Mouse (Mus musculus) limb, embryonic 15.5 days (tissue): ENCODE data around the gene Bcdin3d. TPM values are rescaled to one million over a fixed set of nuclear protein-coding genes. Genes with fewer than 3 reads are reported as not detected.

ENCODE experiments used
- ATAC-seq: fragments of 200-750 bp; cut with Nextera tagmentation; 2 replicates; pipeline ENCODE4 v1.8.0; 2017; ENCODE audit warnings: low read depth, moderate TSS enrichment; ENCODE audit not compliant: insufficient number of reproducible peaks, low FRiP score, low TSS enrichment
- H3K27ac ChIP-seq: fragments of 300-500 bp; sonication (generic); 2 replicates; pipeline ENCODE4 v1.5.1; 2015; ENCODE audit warnings: moderate library complexity, mild to moderate bottlenecking, inconsistent platforms
- H3K27me3 ChIP-seq: fragments of 300-500 bp; sonication (generic); 2 replicates; pipeline ENCODE4 v1.6.1; 2015; ENCODE audit warnings: inconsistent platforms
- H3K36me3 ChIP-seq: fragments of 300-500 bp; sonication (generic); 2 replicates; pipeline ENCODE4 v1.6.1; 2015; ENCODE audit warnings: inconsistent platforms
- H3K4me1 ChIP-seq: fragments of 300-500 bp; sonication (generic); 2 replicates; pipeline ENCODE4 v1.6.1; 2015; ENCODE audit warnings: inconsistent platforms
- H3K4me2 ChIP-seq: fragments of 300-500 bp; sonication (generic); 2 replicates; pipeline ENCODE4 v1.6.1; 2015; ENCODE audit warnings: mild to moderate bottlenecking, inconsistent platforms
- H3K4me3 ChIP-seq: fragments of 300-500 bp; sonication (generic); 2 replicates; pipeline ENCODE4 v1.5.1; 2015; ENCODE audit warnings: mild to moderate bottlenecking, inconsistent platforms
- H3K9ac ChIP-seq: fragments of 300-500 bp; sonication (generic); 2 replicates; pipeline ENCODE4 v1.6.1; 2015; ENCODE audit warnings: inconsistent platforms
- H3K9me3 ChIP-seq: fragments of 300-500 bp; sonication (generic); 2 replicates; pipeline ENCODE4 v1.6.1; 2016; ENCODE audit warnings: inconsistent platforms
- WGBS: fragments of 180-500 bp; shearing (Covaris S2); methylation state at CpG from one replicate; pipeline ENCODE4 v1.1.7; 2015; 5-methylcytosine and 5-hydroxymethylcytosine counted together
- polyA plus RNA-seq: library from polyadenylated mRNA; unstranded; fragments of >200 nt; fragmentation: Nextera tagmentation; extraction: Ambion mirVana; gene quantifications from 2 replicates; pipeline ENCODE4 v1.2.1, GENCODE M21; 2015

Bcdin3d gene
- polyA plus RNA-seq, 1 experiment from 2014 or later, result 12.7 TPM

GRCm38 (mm10) chr15:99433913-99434312, 40.6 kb downstream of the Bcdin3d start:
- Histone ChIP-seq H3K4me3 (no peak overlapping the region), H3K27me3 (no peaks in the 10 kb centered on the region), H3K27ac (no peak overlapping the region), H3K9me3 (no peaks in the 10 kb centered on the region), H3K4me2 (no peak overlapping the region), H3K36me3 (peaks cover 38% of the 10 kb centered on the region), H3K4me1 (peaks cover 75% of the 10 kb centered on the region), H3K9ac (no peak overlapping the region)
- no peak for ATAC-seq
- WGBS, result 81% methylated on average over 12 of the region's 12 CpGs

DNA sequence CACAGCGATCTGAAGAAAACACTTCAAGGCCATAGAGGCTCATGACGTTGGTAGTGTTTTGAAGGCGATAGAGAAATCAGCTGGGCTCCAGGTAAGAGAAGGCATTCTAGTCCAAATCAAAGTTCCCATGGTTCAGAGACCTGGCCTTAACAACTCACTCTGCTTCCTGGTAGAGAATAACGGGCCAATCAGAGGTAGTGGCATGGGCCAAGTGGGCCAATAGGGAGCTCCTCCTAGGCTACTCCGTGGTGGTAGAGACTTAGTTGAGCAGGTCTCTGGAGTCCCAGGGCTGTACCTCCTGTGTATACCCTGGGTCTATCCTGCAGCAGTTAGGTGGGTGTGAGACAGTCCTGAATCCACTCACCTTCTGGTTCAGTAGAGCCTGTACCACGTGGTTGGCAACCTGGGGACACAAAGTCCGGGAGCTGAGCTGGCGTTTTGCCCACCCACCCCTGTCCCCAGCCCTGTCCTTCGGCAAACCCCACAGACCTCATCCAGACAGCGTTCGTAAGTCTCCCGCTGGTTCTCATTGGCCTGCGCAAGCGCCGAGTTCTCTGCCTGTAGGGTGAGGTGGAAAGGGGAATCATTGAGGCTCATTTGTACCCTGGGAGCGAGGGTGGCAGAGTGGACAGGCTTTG, 41.3 kb downstream of the Bcdin3d start:
- 90% methylated on average over 16 of the region's 16 CpGs for whole genome bisulfite sequencing
- Histone ChIP-seq H3K9ac (no peak overlapping the region), H3K4me1 (peaks cover 68% of the 10 kb centered on the region), H3K4me3 (no peak overlapping the region), H3K9me3 (no peaks in the 10 kb centered on the region), H3K27me3 (no peaks in the 10 kb centered on the region), H3K4me2 (no peak overlapping the region), H3K36me3 (peaks cover 42% of the 10 kb centered on the region), H3K27ac (no peak overlapping the region)
- ATAC-seq, result no peak

DNA sequence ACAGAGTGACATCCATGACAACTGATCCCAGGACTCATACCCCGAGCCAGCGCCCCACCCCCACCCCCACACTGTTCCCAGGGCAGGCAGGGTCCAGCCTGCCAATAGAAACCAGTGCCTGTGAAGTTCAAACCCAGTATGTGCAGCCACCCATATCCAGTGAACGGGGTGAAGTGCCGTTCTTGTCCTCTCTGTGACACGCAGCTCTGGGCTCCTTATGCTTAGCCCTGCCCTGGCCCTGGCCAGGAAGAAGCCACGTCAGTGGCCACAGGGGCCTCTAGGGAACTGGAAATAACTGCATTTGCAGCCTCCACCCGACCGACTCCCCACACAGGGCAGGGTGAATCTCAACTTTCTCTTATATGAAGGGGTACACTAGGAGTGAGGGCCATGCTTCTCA, 42.6 kb downstream of the Bcdin3d start:
- no peak for ATAC-seq
- peaks cover 61% of the 10 kb centered on the region for H3K4me1 ChIP-seq
- H3K9me3 ChIP-seq, result no peaks in the 10 kb centered on the region
- H3K4me2 ChIP-seq, result no peak overlapping the region
- no peaks in the 10 kb centered on the region for H3K27me3 ChIP-seq
- 78% methylated on average over 8 of the region's 8 CpGs for whole genome bisulfite sequencing
- no peak overlapping the region for H3K9ac ChIP-seq
- H3K27ac ChIP-seq, result peak overlapping the region; percentile 48
- H3K36me3 ChIP-seq, result peaks cover 54% of the 10 kb centered on the region
- H3K4me3 ChIP-seq, result no peak overlapping the region

DNA sequence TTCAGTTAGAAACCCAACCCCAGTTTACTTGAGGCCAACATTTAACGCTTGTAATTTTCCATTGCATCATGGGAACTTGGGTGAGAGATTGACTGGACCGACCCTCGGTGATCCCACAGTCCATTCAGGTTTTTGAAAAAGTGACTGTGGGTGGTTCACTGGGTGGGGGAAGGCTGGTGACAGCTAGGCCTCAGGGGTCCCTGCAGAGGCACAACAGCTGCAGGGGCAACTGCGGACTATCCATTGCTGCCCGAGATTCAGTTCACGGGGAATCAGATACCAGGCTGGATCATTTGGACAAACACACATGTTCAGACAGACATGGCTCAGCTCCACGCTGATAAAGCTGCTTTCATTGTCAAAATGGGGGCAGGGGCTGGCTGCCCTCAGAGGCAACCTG, 43.0 kb downstream of the Bcdin3d start:
- peaks cover 59% of the 10 kb centered on the region for H3K36me3 ChIP-seq
- no peaks in the 10 kb centered on the region for H3K9me3 ChIP-seq
- no peak overlapping the region for H3K4me2 ChIP-seq
- 68% methylated on average over 7 of the region's 7 CpGs for WGBS
- H3K9ac ChIP-seq, result no peak overlapping the region
- H3K4me3 ChIP-seq, result no peak overlapping the region
- no peaks in the 10 kb centered on the region for H3K27me3 ChIP-seq
- H3K27ac ChIP-seq, result peak overlapping the region; percentile 48
- H3K4me1 ChIP-seq, result peaks cover 56% of the 10 kb centered on the region
- ATAC-seq, result no peak

GRCm38 (mm10) chr15:99431063-99431462, 43.5 kb downstream of the Bcdin3d start:
- no peaks in the 10 kb centered on the region for H3K9me3 ChIP-seq
- H3K9ac ChIP-seq, result no peak overlapping the region
- H3K4me2 ChIP-seq, result no peak overlapping the region
- peaks cover 63% of the 10 kb centered on the region for H3K36me3 ChIP-seq
- WGBS, result 67% methylated on average over 10 of the region's 10 CpGs
- peaks cover 52% of the 10 kb centered on the region for H3K4me1 ChIP-seq
- H3K27me3 ChIP-seq, result no peaks in the 10 kb centered on the region
- H3K4me3 ChIP-seq, result no peak overlapping the region
- ATAC-seq, result no peak
- H3K27ac ChIP-seq, result peak overlapping the region; percentile 75

GRCm38 (mm10) chr15:99430394-99430793, 44.1 kb downstream of the Bcdin3d start:
- Histone ChIP-seq H3K27me3 (no peaks in the 10 kb centered on the region), H3K4me2 (no peak overlapping the region), H3K9ac (no peak overlapping the region), H3K4me3 (no peak overlapping the region), H3K36me3 (peaks cover 70% of the 10 kb centered on the region), H3K27ac (peak overlapping the region; percentile 75), H3K9me3 (no peaks in the 10 kb centered on the region), H3K4me1 (peaks cover 50% of the 10 kb centered on the region)
- 86% methylated on average over 8 of the region's 8 CpGs for WGBS
- ATAC-seq, result no peak

DNA sequence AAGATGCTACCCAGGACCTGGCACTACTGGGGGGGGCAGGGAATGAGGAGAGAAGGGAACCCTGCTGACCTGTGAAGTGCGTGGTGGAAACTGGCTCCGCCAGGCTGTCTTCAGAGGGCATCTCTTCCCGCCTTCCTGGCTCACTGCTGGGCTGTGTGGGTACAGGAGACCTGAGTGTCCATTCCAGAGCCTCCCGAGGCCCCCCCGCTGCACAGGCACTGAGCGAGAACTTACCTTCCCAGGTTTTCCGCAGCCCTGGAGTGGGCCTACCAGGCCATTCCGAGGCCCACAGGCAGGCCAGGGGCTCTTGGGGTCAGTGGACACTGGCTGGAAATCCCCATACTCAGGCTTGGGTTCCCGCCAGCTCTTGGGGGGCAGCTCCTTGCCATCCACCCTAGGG, 50.6 kb downstream of the Bcdin3d start:
- Histone ChIP-seq H3K36me3 (peaks cover 71% of the 10 kb centered on the region), H3K4me2 (no peak overlapping the region), H3K27ac (no peak overlapping the region; the same call in 1 of the 2 replicates), H3K4me1 (peaks cover 41% of the 10 kb centered on the region), H3K9ac (no peak overlapping the region), H3K9me3 (no peaks in the 10 kb centered on the region), H3K27me3 (no peaks in the 10 kb centered on the region), H3K4me3 (no peak overlapping the region)
- no peak for ATAC-seq
- WGBS, result 93% methylated on average over 9 of the region's 9 CpGs

DNA sequence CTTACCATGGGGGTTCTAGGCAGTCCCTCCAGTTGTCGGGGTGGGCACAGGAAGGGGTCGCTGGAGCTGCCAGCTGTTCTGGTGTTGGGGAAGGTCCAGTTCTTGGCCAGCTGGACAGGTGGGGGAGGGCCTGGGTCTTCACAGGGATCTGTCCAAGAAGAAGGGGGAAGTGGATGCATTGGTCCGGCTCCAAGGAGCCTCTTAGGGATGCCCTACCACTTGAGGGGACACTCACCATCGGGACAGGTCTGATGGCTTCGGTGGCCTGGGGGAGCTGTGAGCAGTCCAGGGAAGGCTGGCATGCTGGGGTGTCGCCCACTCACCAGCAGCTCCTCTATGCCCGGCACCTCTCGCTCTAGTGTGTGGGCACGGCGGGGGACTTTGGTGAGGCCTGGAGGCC, 51.4 kb downstream of the Bcdin3d start:
- Histone ChIP-seq H3K36me3 (peaks cover 66% of the 10 kb centered on the region), H3K4me1 (peaks cover 43% of the 10 kb centered on the region), H3K9me3 (no peaks in the 10 kb centered on the region), H3K27ac (peak overlapping the region; percentile 11; the same call in 1 of the 2 replicates), H3K4me2 (no peak overlapping the region), H3K4me3 (no peak overlapping the region), H3K9ac (no peak overlapping the region), H3K27me3 (no peaks in the 10 kb centered on the region)
- ATAC-seq, result no peak
- WGBS, result 93% methylated on average over 10 of the region's 10 CpGs

DNA sequence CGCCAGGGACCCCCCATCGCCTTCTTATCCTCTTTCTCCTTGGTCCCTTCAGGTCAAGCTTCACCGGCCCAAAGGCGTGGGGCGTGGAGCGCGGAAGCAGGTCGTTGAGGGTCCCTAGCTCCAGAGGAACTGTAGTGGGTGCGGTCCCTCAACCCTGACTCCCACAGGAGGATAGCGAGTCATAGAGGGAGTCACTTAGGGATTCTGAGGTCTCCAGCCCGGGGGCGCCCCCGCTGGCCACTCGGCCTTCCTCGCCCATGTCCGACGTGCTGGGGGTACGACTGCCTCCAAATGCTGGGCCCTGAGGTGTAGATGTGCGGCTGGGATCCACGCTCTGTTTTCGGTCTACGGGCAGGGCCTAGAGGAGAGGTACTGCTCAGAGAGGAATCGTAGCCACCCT, 52.0 kb downstream of the Bcdin3d start:
- no peak overlapping the region for H3K4me3 ChIP-seq
- WGBS, result 93% methylated on average over 23 of the region's 23 CpGs
- H3K4me1 ChIP-seq, result peaks cover 46% of the 10 kb centered on the region
- H3K4me2 ChIP-seq, result no peak overlapping the region
- no peaks in the 10 kb centered on the region for H3K27me3 ChIP-seq
- H3K27ac ChIP-seq, result 0 out of 2 replicates have a peak overlapping the region, but pooled peaks have one; percentile 38
- no peaks in the 10 kb centered on the region for H3K9me3 ChIP-seq
- H3K36me3 ChIP-seq, result peaks cover 60% of the 10 kb centered on the region
- no peak for ATAC-seq
- no peak overlapping the region for H3K9ac ChIP-seq

DNA sequence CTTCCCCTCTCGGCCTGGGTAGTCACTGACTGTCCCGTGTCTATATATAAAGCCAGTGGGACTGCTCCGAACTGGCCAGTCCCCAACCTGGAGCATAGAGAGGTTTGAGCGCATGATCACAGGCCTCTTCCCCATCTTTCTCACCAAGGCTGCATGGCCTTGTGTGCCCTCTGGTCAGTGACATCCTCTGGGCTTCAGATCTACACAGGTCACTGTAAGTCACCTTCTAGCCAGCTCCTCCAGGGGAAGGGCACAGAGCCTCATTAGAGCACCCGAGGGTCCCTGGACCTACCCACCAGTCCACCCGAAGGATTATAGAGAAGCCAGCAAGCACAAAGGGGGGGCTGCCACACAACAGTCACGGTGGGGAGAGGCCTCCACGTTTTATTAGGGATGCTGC, 52.9 kb downstream of the Bcdin3d start:
- 76% methylated on average over 8 of the region's 8 CpGs for WGBS
- H3K4me2 ChIP-seq, result no peak overlapping the region

DNA sequence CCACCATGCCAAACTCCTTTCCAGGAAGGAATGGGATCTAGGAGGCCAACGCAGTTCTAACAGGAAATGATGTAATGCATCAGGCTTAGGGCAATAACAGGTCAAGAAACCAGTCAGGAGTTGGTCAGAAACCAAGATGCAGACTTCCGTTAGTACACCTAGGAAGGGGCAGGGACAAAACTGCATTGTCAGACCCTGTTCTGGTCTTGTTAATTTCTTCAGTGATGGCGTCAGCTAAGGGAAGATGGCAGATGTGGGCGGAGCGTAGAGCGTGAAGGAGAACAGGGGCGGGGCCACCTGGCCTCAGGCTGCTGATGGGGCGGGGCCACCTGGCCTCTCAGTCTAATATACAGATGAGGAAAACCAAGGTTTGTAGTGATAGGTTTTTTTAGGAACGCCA, 53.4 kb downstream of the Bcdin3d start:
- Histone ChIP-seq H3K27ac (peak overlapping the region; percentile 92), H3K4me2 (peak overlapping the region; percentile 40; the same call in 1 of the 2 replicates), H3K27me3 (no peaks in the 10 kb centered on the region), H3K36me3 (peaks cover 46% of the 10 kb centered on the region), H3K4me1 (peaks cover 48% of the 10 kb centered on the region), H3K9me3 (no peaks in the 10 kb centered on the region), H3K9ac (no peak overlapping the region), H3K4me3 (no peak overlapping the region)
- ATAC-seq, result no peak
- 61% methylated on average over 9 of the region's 9 CpGs for WGBS

More for the DNA sequence above, 52.9 kb downstream of the Bcdin3d start:
- H3K4me1 ChIP-seq, result peaks cover 45% of the 10 kb centered on the region
- H3K36me3 ChIP-seq, result peaks cover 51% of the 10 kb centered on the region
- H3K9me3 ChIP-seq, result no peaks in the 10 kb centered on the region
- no peak overlapping the region for H3K9ac ChIP-seq
- ATAC-seq, result no peak
- no peaks in the 10 kb centered on the region for H3K27me3 ChIP-seq
- H3K27ac ChIP-seq, result peak overlapping the region; percentile 92
- no peak overlapping the region for H3K4me3 ChIP-seq

DNA sequence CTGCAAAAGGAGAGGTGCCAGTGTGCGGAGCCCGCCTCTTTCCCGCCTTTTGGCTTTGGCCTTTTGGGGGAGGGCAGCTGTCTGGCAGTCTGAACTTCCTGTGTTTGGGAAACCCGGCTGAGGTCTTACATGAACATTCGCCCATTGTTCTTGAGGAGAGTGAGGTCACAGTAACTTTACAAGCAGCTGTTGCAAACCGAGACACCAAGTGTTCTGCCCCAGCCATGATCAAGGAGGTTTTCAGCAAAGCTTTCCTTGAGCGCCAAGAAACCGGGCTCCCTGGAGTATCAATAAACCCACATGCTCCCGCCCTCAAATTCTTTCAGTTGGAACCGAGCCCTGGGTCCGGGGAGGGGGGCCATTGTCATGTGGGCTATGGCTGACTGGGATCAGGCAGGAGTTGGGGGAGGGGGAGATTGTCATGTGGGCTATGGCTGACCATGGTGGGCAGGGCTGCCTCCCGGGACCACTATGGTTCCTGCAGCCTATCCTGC, 54.0 kb downstream of the Bcdin3d start:
- H3K4me1 ChIP-seq, result peaks cover 49% of the 10 kb centered on the region
- H3K27me3 ChIP-seq, result no peaks in the 10 kb centered on the region
- H3K4me2 ChIP-seq, result peak overlapping the region; percentile 40
- peak overlapping the region; percentile 92 for H3K27ac ChIP-seq
- H3K4me3 ChIP-seq, result peak overlapping the region; percentile 14
- peaks cover 40% of the 10 kb centered on the region for H3K36me3 ChIP-seq
- H3K9ac ChIP-seq, result no peak overlapping the region
- no peaks in the 10 kb centered on the region for H3K9me3 ChIP-seq
- peak; percentile 74 for ATAC-seq
- WGBS, result 6% methylated on average over 12 of the region's 12 CpGs
